In the genomic region with DNA sequence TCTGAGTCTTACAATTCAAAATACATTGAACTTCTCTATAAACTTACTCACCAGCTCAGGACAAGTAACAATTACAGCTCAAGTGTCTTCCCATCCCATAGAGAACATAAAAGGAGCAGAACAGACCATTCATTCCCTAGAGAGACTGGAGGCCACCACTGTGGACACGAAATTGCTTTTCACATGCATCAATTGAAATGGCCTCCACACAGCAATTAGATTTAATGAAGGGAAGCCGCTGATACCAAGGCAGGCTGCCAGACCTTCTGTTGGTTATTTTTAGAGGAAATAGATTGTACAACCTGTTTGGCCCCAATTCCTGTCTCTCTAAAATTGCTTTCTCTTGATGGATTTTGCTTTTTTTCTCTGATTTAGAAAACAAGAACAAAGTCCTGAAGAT, we compare ENCODE assay signal across 14 mouse cellular contexts.
DNase-seq lines count a peak whose midpoint lies in the region; ATAC-seq lines count a peak whose summit lies in the region.
"Had no signal": no experiment of that assay in that cellular context is flagged by ENCODE, and none has a peak within 500 bp of the region (broad histone marks: within the 10 kb centered on the region; RNA-seq: fewer than 3 reads in every experiment).

No protein-coding gene starts in this region.

- no peak overlapping the region for H3K27ac ChIP-seq in hindbrain, embryonic 14.5 days
- no peak overlapping the region for H3K27ac ChIP-seq in hindbrain, embryonic 10.5 days
- H3K27ac ChIP-seq in forebrain, embryonic 16.5 days (ENCODE audit: low read length): no peak overlapping the region
- H3K27ac ChIP-seq: gastrocnemius, adult 2 months had no signal

- H3K4me1 ChIP-seq in hindbrain, embryonic 14.5 days (replicated peaks; ENCODE audit: control insufficient read depth, insufficient read depth, low read length): 0 out of 2 replicates have a peak, but pooled peaks cover 6% of the 10 kb centered on the region
- no peaks in the 10 kb centered on the region for H3K4me1 ChIP-seq in hindbrain, embryonic 10.5 days (replicated peaks)
- H3K4me1 ChIP-seq in forebrain, embryonic 16.5 days (replicated peaks; ENCODE audit: control insufficient read depth, insufficient read depth, low read length): 0 out of 2 replicates have a peak, but pooled peaks cover 3% of the 10 kb centered on the region
- H3K4me1 ChIP-seq: megakaryocyte, embryonic 14.5 days had no signal

- DNase-seq in hindbrain, embryonic 14.5 days (ENCODE audit: low spot score): peak; percentile 32
- no peak for DNase-seq in hindbrain, embryonic 10.5 days (ENCODE audit: low spot score)
- peak; percentile 13 for DNase-seq in retina, adult 2 months (ENCODE audit: low read depth, low spot score)
- DNase-seq in retina, embryonic 14.5 days (ENCODE audit: low spot score): no peak
- no peak for DNase-seq in embryo, embryonic 10 days (ENCODE audit: low spot score)
- DNase-seq in lung, postnatal 10 days: no peak
- DNase-seq: gastrocnemius, adult 2 months; liver; lung, embryonic 14.5 days; right cerebral cortex, adult 18-20 months had no signal

- no peak overlapping the region for H3K9ac ChIP-seq in hindbrain, embryonic 14.5 days
- H3K9ac ChIP-seq in forebrain, embryonic 16.5 days (replicated peaks; ENCODE audit: low read depth, low read length): no peak overlapping the region
- H3K9ac ChIP-seq: lung, embryonic 14.5 days had no signal

- no peaks in the 10 kb centered on the region for H3K36me3 ChIP-seq in hindbrain, embryonic 14.5 days (replicated peaks; ENCODE audit: control insufficient read depth, insufficient read depth)
- no peaks in the 10 kb centered on the region for H3K36me3 ChIP-seq in hindbrain, embryonic 10.5 days
- no peaks in the 10 kb centered on the region for H3K36me3 ChIP-seq in forebrain, embryonic 16.5 days (ENCODE audit: control insufficient read depth, insufficient read depth)
- H3K36me3 ChIP-seq: G1E had no signal

- 26% methylated on average over 2 of the region's 2 CpGs for WGBS in hindbrain, embryonic 14.5 days
- WGBS in hindbrain, embryonic 10.5 days: 62% methylated on average over 2 of the region's 2 CpGs
- 13% methylated on average over 2 of the region's 2 CpGs for whole genome bisulfite sequencing in forebrain, embryonic 16.5 days

- H3K4me3 ChIP-seq in hindbrain, embryonic 14.5 days (replicated peaks; ENCODE audit: low read length): no peak overlapping the region
- H3K4me3 ChIP-seq in hindbrain, embryonic 10.5 days: no peak overlapping the region
- H3K4me3 ChIP-seq in forebrain, embryonic 16.5 days (replicated peaks; ENCODE audit: low read length): no peak overlapping the region
- H3K4me3 ChIP-seq: erythroblast, embryonic 14.5 days; gastrocnemius, adult 2 months; megakaryocyte, embryonic 14.5 days had no signal

- no peak overlapping the region for H3K4me2 ChIP-seq in hindbrain, embryonic 14.5 days (replicated peaks)
- H3K4me2 ChIP-seq in forebrain, embryonic 16.5 days (ENCODE audit: low read length): no peak overlapping the region
- H3K4me2 ChIP-seq: lung, embryonic 14.5 days had no signal

- no peak for ATAC-seq in hindbrain, embryonic 14.5 days (ENCODE audit: low FRiP score)
- peak; percentile 79 for ATAC-seq in forebrain, embryonic 16.5 days

- H3K27me3 ChIP-seq in hindbrain, embryonic 14.5 days (ENCODE audit: control insufficient read depth, insufficient read depth, low read length): no peaks in the 10 kb centered on the region
- no peaks in the 10 kb centered on the region for H3K27me3 ChIP-seq in hindbrain, embryonic 10.5 days (ENCODE audit: insufficient read depth, poor library complexity, severe bottlenecking)
- H3K27me3 ChIP-seq in forebrain, embryonic 16.5 days (replicated peaks; ENCODE audit: control insufficient read depth, insufficient read depth, low read length): no peaks in the 10 kb centered on the region
- H3K27me3 ChIP-seq: megakaryocyte, embryonic 14.5 days had no signal

- H3K9me3 ChIP-seq in hindbrain, embryonic 14.5 days (ENCODE audit: control insufficient read depth, low read length): no peaks in the 10 kb centered on the region
- H3K9me3 ChIP-seq in hindbrain, embryonic 10.5 days: no peaks in the 10 kb centered on the region
- H3K9me3 ChIP-seq in forebrain, embryonic 16.5 days (ENCODE audit: control insufficient read depth, low read length): no peaks in the 10 kb centered on the region
- H3K9me3 ChIP-seq: G1E; megakaryocyte, embryonic 14.5 days had no signal

Comparison
In these comparisons a context has a peak if more than half of its experiments do, and no peak if none do; other contexts are left out.
1. DNase-seq: peak in hindbrain, embryonic 14.5 days (single experiment) and retina, adult 2 months (single experiment); none in hindbrain, embryonic 10.5 days (single experiment), retina, embryonic 14.5 days (single experiment), embryo, embryonic 10 days (single experiment) and lung, postnatal 10 days (single experiment).